Mouse (Mus musculus): ENCODE data around the gene Trappc3l. TPM values are rescaled to one million over a fixed set of nuclear protein-coding genes. Genes with fewer than 3 reads are reported as not detected.

Gene Trappc3l
- polyA plus RNA-seq, 1 experiment from 2014 or later = not detected

DNA sequence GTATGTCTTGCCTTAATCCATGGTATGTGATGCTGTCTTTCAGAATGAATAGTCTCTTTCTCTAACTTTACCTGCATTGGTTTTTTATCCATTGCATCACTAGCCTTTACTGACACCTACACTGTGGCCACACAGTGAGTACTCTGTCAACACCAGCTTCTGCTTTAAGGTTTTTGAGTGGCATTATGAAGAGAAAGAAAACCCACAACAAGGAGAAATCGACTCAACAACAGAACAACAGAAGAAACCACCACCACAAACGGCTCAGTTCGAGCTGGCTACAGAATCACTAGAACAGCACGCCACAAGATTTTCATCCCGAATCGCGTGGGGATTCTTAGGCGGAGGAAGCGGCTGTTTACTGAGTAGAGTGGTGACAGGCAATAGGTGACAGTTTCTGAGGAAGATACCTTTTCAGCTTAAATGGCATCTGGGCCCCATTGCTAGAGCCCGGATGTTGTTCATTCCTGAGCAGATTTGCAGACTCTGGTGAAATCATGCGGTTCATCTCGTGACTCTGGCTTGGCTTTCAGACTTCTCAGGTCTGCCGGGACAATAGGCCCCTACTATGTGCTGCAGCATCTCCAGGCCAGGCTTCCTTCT lies 73.6 kb downstream of the Trappc3l start:
- Histone ChIP-seq H3K4me2 (no peak overlapping the region), H3K27me3 (no peaks in the 10 kb centered on the region), H3K4me3 (no peak overlapping the region), H3K9ac (no peak overlapping the region), H3K36me3 (no peaks in the 10 kb centered on the region), H3K9me3 (no peaks in the 10 kb centered on the region), H3K4me1 (replicated peaks) (no peaks in the 10 kb centered on the region), H3K27ac (no peak overlapping the region)
- ATAC-seq (ENCODE audit: low FRiP score) = no peak
- 81% methylated on average over 13 of the region's 13 CpGs for WGBS

DNA sequence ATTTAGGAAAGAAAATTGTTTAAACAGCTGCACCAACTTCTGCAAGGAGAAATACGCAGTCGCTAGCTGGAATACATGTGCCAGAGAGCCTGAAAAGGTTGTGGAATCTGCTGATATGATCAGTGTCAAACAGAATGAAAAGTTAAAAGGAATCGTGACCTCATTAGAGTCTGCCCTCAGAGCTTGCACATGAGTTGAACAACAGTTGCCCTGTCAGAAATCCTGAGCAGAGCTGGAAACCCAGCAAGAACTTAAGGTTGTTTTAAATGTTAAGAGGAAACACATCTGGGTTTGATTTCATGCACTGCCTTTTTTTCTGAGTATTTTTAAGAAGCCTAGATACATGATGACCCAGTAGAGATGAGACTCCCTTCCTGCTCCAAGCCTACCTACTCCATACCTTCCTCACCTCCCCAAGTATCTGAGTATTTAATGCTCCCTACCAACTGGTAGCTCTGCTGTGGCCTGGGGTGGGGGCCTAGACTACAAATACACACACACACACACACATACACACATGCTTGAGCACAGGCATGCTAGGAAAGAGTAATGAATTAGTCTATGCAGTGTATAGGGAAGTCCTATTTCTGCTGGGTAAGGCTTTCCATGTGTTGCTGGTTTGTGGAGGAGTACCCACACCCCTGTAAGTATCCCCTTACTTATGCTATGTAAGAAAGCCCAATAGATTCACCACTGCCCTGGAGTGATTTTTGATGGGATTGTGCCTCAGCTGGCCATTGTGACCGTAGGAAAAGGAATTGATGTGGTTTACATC lies 74.8 kb downstream of the Trappc3l start:
- H3K9ac ChIP-seq = no peak overlapping the region
- no peaks in the 10 kb centered on the region for H3K9me3 ChIP-seq
- no peaks in the 10 kb centered on the region for H3K36me3 ChIP-seq
- H3K4me2 ChIP-seq = no peak overlapping the region
- H3K27me3 ChIP-seq = no peaks in the 10 kb centered on the region
- H3K27ac ChIP-seq = no peak overlapping the region
- no peaks in the 10 kb centered on the region for H3K4me1 ChIP-seq (replicated peaks)
- no peak for ATAC-seq (ENCODE audit: low FRiP score)
- WGBS = 79% methylated on average over 4 of the region's 4 CpGs
- no peak overlapping the region for H3K4me3 ChIP-seq

DNA sequence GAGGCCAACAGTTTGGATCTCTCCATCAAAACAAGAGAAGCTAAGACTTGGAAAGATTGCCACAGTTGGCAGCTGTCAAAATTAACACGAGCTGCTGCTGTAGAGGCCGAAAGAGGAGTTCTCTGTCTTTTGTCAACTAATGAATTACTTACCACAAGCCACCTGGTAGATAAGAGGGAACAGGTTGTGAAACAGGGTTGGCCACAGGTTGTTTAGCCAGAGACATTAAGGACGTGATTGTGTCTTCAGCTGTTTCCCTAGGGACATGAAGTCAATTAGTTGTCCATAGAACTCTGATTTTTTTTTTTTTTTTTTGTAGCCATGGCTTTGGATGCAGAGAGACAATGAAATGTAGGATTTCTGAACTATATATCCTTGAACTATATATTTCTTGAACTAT lies 79.7 kb downstream of the Trappc3l start:
- 76% methylated on average over 3 of the region's 3 CpGs for WGBS

DNA sequence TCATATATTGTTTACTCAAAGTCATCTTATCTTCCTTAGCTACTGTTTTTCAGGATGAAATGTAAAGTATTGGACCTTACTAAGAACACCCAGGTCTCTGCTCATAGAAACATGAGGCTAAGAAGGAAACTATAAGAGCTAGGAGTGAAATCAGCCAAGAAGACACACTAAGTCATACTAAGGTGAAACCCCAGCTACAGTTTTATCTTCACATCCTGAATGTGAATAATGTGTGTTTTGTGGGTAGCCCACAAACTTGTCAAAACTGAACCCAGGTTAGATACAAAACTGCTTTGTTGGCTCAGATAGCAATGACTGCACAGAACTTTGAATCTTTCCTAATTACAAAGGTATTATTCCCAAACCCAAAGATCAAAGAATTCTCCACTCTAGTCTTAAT lies 80.4 kb downstream of the Trappc3l start:
- no peaks in the 10 kb centered on the region for H3K9me3 ChIP-seq
- H3K36me3 ChIP-seq = no peaks in the 10 kb centered on the region
- H3K4me3 ChIP-seq = no peak overlapping the region
- H3K27me3 ChIP-seq = no peaks in the 10 kb centered on the region
- no peak overlapping the region for H3K27ac ChIP-seq
- H3K4me1 ChIP-seq (replicated peaks) = no peaks in the 10 kb centered on the region
- no peak overlapping the region for H3K9ac ChIP-seq
- no peak overlapping the region for H3K4me2 ChIP-seq
- ATAC-seq (ENCODE audit: low FRiP score) = no peak

More for the DNA sequence above, 79.7 kb downstream of the Trappc3l start:
- no peak for ATAC-seq (ENCODE audit: low FRiP score)
- H3K27ac ChIP-seq = no peak overlapping the region
- H3K36me3 ChIP-seq = no peaks in the 10 kb centered on the region
- H3K4me3 ChIP-seq = no peak overlapping the region
- H3K9me3 ChIP-seq = no peaks in the 10 kb centered on the region
- H3K9ac ChIP-seq = no peak overlapping the region
- no peaks in the 10 kb centered on the region for H3K4me1 ChIP-seq (replicated peaks)
- H3K4me2 ChIP-seq = no peak overlapping the region
- H3K27me3 ChIP-seq = no peaks in the 10 kb centered on the region

DNA sequence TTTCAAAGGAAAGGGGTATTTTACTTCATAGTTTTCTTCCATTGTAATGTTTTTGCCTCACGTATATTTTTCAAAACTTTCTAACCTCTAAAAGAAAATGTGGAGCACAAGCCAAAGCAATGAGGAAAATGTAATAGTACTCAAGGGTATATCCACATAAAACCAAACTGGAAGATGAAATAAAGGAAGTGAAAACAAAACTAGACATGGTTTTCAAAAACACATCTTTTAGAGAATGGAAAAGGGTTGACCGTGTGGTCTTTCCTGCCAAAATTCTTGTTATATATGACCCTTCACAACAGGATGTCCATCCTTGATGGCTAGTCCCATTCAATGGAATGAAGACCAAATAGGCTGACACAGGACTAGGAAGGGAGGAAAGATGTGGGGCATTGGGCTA lies 81.0 kb downstream of the Trappc3l start:
- ATAC-seq (ENCODE audit: low FRiP score) = no peak
- Histone ChIP-seq H3K9me3 (no peaks in the 10 kb centered on the region), H3K4me1 (replicated peaks) (no peaks in the 10 kb centered on the region), H3K27me3 (no peaks in the 10 kb centered on the region), H3K4me2 (no peak overlapping the region), H3K36me3 (no peaks in the 10 kb centered on the region), H3K4me3 (no peak overlapping the region), H3K27ac (no peak overlapping the region), H3K9ac (no peak overlapping the region)
- WGBS = 89% methylated on average over 2 of the region's 2 CpGs

DNA sequence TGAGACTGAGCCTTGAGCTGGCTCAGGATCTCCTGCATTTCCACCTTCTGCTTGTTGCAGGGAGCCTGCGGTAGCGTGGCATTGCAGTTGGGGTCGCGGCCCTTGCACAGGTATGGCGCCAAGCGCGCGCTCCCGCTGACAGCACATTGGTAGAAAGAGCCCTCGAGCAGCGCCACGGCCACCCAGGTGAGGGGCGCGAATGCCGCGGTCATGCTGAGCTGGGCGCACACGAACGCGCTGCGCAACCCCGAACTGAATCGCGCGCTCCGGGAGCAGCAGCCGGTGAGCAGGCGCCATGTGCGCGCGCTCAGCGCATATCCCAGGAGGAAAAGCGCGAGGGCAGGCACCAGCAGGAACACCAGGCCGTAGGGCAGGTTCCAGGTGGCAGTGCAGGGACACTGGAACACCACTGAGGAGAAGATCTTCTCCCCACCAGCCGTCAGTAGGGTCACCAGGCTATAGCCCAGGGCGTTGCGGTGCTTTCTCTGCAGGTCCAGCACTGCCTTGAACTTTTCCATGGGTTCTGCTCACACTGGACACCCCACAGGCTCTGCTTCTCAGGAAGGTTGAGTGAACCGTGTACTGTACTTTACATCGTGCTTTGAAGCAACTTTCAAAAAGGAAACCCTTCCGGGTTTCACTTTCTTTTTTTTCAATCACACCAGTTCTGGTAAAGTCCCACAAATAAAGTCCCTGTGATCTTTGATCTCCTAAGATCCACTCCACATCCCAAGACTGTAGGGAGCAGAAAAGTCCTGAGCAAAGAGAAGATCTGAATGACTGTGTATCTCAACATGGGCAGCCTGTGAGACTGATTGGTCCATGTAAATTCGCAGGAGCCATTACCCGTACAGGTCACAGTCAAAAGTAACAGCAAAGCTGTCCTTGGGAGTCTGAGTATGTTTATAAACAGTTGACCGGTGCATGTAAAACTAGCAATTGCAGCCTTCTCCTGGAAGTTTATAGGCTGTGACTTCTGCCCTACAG lies 90.3 kb downstream of the Trappc3l start, which contains the start of gene Calhm6:
TSS of gene Calhm6 (minus strand) at position 593 of the 987 bp plus-strand sequence.
- peak; percentile 88 for ATAC-seq (ENCODE audit: low FRiP score)
- Histone ChIP-seq H3K9ac (peak within 1 kb of the TSS; percentile 77), H3K4me1 (replicated peaks) (peaks cover 8% of the 10 kb centered on the region; the same call in 1 of the 2 replicates), H3K4me2 (peak within 1 kb of the TSS; percentile 77), H3K4me3 (peak within 1 kb of the TSS; percentile 56), H3K27ac (no peak within 1 kb of the TSS), H3K27me3 (0 out of 2 replicates have a peak, but pooled peaks cover 2% of the 10 kb centered on the region), H3K9me3 (no peaks in the 10 kb centered on the region), H3K36me3 (no peaks in the 10 kb centered on the region)
- 19% methylated on average over 44 of the region's 44 CpGs for WGBS

DNA sequence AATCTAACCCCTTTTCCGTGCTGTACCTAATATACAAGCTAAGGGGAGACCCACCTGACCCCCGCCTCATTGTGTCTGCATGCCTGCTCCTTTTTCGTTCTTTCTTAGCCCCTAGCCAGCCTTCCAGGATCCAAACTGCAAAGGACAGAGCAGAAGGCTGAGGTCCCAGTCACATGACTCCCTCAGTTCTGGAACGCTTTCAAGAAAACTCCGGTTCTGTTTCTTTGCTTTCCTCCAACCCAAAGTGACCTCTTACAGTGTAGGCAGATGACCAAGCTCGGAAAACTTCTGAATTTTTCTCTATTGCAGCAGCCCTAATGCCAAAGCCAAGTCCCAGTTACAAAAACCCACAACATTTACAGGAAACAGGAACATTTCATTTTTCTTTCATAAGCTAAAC lies 91.0 kb downstream of the Trappc3l start:
- no peak for ATAC-seq (ENCODE audit: low FRiP score)
- no peak overlapping the region for H3K27ac ChIP-seq
- WGBS = 85% methylated on average over 6 of the region's 6 CpGs

DNA sequence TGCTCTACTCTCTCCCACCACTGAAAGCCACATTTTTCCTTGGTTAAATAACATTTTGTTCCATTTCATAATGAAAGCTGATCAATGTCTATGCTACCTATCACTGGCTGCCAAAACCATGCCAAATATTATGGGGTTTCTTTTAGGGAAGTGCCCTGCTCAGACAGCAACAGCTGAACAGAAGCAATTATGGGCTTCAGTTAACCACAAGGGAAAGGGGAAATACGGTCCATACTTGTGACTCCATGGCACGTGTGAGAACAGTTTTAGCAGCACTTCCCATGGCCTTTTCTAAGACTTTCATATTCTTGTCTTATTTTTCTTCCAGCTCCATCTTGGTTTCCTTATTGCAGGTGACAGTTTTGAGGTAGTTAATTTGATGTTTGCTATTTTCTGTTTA lies 94.0 kb downstream of the Trappc3l start:
- H3K4me3 ChIP-seq = no peak overlapping the region
- no peaks in the 10 kb centered on the region for H3K9me3 ChIP-seq
- ATAC-seq (ENCODE audit: low FRiP score) = no peak
- no peak overlapping the region for H3K9ac ChIP-seq
- H3K27me3 ChIP-seq = 0 out of 2 replicates have a peak, but pooled peaks cover 2% of the 10 kb centered on the region
- WGBS = 85% methylated on average over 2 of the region's 2 CpGs
- no peak overlapping the region for H3K27ac ChIP-seq
- no peaks in the 10 kb centered on the region for H3K36me3 ChIP-seq
- no peak overlapping the region for H3K4me2 ChIP-seq
- H3K4me1 ChIP-seq (replicated peaks) = peaks cover 8% of the 10 kb centered on the region; the same call in 1 of the 2 replicates

More for the DNA sequence above, 91.0 kb downstream of the Trappc3l start:
- Histone ChIP-seq H3K9ac (no peak overlapping the region), H3K36me3 (no peaks in the 10 kb centered on the region), H3K27me3 (0 out of 2 replicates have a peak, but pooled peaks cover 2% of the 10 kb centered on the region), H3K4me3 (no peak overlapping the region), H3K4me2 (no peak overlapping the region), H3K4me1 (replicated peaks) (peaks cover 8% of the 10 kb centered on the region; the same call in 1 of the 2 replicates), H3K9me3 (no peaks in the 10 kb centered on the region)

DNA sequence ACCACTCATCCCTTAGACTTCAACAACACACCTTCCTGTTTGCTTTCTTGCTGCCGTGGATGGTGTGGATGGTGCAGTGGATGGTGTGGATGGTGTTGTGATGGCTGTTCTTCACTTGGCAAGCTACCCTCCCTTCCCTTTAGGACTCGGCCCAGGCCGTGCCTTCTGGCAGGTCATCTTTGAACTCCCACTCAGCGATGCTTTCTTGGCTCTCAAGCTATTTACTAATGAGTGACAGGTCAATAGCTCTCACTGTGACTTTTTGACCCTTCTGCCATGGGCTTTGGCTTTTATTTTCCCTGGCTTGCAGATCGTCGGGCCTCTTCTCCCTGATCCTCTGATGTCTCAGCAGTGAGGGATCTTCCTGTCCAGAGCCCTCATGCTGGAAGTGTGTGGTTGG lies 99.0 kb downstream of the Trappc3l start:
- Histone ChIP-seq H3K9me3 (no peaks in the 10 kb centered on the region), H3K9ac (no peak overlapping the region), H3K36me3 (no peaks in the 10 kb centered on the region), H3K27ac (no peak overlapping the region), H3K4me2 (no peak overlapping the region), H3K4me3 (no peak overlapping the region), H3K27me3 (no peaks in the 10 kb centered on the region), H3K4me1 (replicated peaks) (no peaks in the 10 kb centered on the region)
- 13% methylated on average over 6 of the region's 6 CpGs for WGBS
- ATAC-seq (ENCODE audit: low FRiP score) = no peak

DNA sequence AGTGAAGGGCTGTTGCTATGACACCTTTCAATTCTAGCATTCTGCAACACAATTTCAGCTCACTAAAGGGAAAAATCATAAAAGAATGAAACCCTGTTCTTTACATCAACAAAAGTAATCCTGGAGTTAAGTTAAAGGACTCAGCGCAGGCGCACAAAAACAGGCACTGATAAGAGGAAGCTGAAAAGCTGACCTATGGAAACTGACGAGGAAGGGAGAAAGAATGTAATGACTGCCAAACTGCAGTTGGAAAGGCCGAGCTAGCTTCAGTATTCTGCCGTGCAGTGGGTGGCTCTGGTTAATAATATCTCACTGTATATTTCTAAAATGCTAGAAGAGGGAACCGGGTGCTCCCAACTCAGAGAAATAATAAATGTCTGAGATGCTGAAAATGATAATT lies 100.6 kb downstream of the Trappc3l start:
- Histone ChIP-seq H3K9me3 (no peaks in the 10 kb centered on the region), H3K4me2 (no peak overlapping the region), H3K27ac (no peak overlapping the region), H3K36me3 (no peaks in the 10 kb centered on the region), H3K9ac (no peak overlapping the region), H3K4me1 (replicated peaks) (no peaks in the 10 kb centered on the region), H3K4me3 (no peak overlapping the region), H3K27me3 (no peaks in the 10 kb centered on the region)
- no peak for ATAC-seq (ENCODE audit: low FRiP score)
- WGBS = 75% methylated on average over 6 of the region's 6 CpGs

DNA sequence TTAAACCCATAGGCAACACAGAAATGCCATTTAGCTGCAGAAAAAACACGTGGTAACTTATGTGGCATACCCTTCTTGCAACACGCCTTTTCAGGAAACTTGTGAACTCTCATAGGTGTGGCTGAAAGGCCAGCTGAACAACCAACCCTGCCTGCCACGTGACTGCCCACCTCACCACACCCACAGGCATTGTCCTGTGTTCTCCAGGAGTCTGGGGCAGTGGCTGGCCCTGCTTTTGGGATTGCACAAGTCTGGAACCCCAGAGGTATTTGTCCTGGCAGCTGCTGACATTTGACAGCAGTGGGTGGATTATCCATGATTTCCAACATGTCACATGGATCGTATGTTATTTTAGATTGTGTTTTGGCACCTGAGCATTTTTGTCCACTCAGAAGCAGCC lies 102.4 kb downstream of the Trappc3l start:
- Histone ChIP-seq H3K4me2 (no peak overlapping the region), H3K4me3 (no peak overlapping the region), H3K9me3 (no peaks in the 10 kb centered on the region), H3K4me1 (replicated peaks) (no peaks in the 10 kb centered on the region), H3K27ac (no peak overlapping the region), H3K36me3 (no peaks in the 10 kb centered on the region), H3K27me3 (no peaks in the 10 kb centered on the region), H3K9ac (no peak overlapping the region)
- no peak for ATAC-seq (ENCODE audit: low FRiP score)
- 80% methylated on average over 4 of the region's 4 CpGs for WGBS

DNA sequence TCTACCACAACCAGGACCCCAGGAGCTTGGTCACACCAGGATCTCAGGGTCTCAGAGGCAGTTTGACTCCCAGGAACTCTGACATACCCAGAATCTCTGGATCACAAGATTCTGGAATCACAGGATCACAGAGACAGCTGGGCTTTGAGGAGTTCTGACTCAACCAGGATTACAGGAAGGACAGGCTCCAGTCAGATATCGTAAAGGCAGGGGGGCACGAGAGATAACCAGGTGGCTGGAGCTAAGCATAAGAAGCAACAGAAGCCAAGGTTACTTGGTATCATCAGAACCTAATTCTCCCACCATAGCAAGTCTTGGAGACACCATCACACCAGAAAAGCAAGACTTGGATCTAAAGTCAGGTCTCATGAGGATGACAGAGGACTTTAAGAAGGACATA lies 104.3 kb downstream of the Trappc3l start:
- Histone ChIP-seq H3K9me3 (no peaks in the 10 kb centered on the region), H3K36me3 (no peaks in the 10 kb centered on the region), H3K27me3 (no peaks in the 10 kb centered on the region), H3K4me1 (replicated peaks) (no peaks in the 10 kb centered on the region), H3K9ac (no peak overlapping the region), H3K27ac (no peak overlapping the region), H3K4me3 (no peak overlapping the region), H3K4me2 (no peak overlapping the region)
- 93% methylated on average over 2 of the region's 2 CpGs for WGBS
- no peak for ATAC-seq (ENCODE audit: low FRiP score)
